Mouse (Mus musculus): Measurements from ENCODE around the gene 4930451I11Rik.

Gene 4930451I11Rik

DNA sequence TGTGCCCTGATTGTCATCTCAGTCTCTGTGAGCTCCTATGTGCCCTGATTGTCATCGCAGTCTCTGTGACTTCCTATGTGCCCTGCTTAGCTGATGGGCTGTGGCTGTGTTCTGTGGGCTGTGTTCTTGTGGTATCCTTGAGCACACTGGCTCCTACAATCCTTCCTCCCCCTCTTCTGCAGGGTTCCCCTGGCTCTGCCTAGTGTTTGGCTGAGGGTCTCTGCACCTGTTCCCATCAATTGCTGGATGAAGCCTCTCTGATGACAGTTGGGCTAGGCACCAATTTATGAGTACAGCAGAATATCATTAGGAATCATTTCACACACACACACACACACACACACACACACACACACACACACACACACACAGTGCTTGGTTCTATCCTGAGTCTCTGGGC, 1.9 kb upstream of the 4930451I11Rik start:
- no peak for DNase-seq (ENCODE audit: low spot score)

DNA sequence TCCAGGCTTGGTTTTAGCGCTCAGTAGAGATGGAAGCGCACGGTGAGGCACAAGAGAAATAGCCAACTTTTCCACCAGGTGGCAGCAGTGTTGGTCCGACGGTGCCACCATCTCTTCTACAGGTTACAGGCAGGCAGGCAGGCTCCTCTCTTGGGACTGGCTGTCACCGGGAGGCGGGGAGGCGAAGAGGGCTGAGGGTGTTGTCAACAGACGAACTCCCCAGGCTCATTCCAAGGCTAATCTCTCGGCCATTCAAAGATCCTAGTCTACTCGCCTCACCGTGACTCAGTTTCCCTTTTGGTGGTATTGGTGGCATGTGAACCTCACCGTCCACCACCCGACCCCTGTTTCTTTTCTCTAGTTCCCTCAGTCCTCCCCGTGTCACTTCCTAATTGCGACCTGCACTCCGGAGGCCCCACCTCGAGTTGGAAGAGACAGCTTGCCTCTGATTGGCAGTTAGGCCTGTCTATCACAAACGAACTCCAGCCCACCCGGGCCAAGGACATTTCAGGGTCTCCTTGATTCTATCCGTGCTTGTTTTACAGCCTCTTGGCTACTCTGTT, 678 bp upstream of the 4930451I11Rik start:
- DNase-seq (ENCODE audit: low spot score) = peak; percentile 81

DNA sequence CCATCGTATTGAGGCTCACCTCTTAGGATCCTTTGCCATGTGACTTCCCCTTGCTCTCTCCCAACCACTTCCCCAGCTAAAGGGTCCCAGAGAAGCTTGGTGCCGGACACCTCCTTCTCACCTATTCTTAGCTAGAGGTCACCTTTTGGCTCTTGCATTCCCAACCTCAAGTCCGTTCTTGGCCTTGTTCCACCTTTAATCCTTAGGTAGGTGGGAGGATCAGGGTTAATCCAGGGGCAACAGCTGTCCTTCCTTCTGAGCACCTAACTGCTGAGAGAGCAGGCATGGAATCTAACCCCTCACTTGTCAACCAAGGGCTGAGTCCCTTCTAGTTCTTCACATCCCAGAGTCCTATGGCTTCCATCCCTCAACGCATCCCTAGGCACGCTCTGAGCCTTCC, 5.5 kb downstream of the 4930451I11Rik start:
- no peak for DNase-seq (ENCODE audit: low spot score)

DNA sequence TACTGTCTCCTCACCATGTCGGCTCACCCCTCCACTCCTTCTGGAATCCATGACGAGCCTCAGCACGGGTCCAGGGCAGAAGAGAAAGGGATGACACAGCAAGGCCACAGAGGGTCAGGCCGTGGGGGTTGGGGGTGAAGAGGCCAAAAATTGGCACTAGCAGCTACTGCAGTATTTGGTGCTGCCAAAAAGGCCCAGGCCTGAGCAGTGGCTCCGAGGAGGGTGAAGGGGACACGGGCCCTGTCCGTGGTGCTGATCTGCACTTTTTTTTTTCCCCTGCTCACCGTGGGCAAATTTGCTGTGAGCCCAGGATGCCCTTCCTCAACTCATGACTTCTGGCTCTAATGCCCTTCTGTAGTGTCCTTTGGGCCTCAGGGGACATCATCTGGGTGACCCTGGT, 6.0 kb downstream of the 4930451I11Rik start:
- DNase-seq (ENCODE audit: low spot score) = no peak

DNA sequence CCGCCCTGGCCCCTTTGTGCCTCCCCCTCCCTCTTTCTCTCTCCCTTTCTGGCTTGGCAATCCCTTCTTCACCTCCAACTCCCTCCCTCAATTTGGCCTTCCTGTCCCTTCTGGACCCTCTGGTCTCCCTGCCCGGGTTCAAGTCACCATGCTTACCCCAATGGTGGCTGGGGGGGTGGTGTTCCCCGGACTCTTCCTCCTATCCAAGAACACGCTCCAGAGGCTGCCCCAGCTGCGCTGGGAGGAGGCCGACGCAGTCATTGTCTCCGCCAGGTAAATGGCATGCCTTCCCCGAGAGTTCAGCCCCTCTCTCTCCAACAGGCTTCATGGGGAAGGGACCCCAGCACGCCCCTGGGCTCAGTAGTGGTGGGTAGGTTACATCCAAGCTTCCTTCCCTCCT, 7.5 kb downstream of the 4930451I11Rik start:
- no peak for DNase-seq (ENCODE audit: low spot score)

DNA sequence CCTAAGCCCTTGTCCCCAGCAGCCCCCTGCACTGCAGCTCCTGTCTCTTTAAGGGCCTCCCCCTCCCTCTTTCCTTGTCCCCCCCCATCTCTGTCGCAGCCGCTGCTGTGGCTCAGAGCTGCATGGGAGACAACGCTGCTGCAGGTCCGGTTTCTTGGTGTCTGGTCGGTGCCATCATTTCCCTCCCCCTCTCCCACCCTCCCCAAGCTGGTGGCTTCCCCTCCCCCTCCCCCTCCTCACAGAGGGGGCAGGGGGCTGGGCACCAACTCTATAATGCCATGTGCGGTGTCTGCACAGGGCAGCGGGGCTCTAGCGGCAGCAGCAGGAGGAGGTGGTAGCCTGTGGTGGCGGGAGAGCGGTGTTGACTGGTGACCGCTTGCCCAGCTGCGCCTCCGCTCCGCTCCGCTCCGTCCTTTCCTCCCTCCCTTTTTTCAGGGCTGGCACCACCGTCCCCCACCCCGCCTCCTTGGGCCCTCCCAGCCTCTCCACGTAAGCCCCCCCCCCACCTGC, 8.2 kb downstream of the 4930451I11Rik start:
- DNase-seq (ENCODE audit: low spot score) = no peak

DNA sequence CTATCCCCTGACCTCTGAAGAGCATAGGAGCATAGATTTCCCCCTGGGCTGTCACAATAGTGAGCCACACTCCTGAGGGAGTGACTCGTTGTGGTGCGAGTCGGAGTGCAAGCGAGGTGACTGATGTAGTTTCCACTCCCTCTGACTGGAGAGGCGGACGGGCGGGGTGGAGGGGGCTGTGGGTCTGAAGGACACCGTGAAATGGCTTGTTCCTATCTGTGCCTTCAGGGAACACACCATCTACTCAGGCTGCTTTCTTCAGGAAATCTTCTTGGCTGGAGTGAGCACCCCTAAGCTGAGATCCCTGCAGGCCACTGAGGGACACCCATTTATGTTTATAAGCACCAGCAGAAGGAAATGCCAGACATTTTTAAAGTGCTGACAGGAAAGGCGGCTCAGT, 8.7 kb downstream of the 4930451I11Rik start:
- no peak for DNase-seq (ENCODE audit: low spot score)

DNA sequence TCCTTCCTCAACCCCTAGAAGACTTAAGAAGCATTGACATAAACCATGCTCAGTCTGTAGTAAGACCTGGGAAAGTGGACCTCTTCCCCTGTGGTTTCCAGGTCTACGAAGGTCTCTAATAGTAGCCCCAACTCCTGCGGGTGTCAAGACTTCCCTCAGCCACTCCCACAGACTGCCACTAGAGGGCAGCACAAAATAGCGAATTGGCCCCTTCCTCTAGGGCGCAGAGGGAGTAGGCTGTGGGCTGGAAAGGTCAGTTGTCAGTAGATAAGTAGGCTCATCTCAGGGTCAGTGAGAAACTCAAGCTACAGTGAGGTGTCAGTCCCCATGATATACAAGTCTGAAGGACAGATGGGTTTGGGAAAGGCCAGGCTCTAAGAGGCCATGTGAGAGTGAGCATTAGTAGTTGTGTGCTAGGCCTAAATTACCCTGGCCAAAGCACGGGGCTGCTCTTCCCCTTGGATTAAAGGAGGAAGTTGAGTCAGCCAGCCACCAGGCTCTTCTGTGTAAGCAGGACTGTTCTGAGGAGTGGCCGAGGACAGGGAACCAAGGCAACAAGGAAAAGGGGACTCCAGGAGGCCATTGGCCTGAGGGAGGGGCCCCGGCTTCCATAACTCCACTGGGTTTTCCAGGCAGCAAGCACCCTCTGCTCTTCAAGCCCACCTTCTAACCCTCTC, 9.5 kb downstream of the 4930451I11Rik start:
- peak; percentile 68 for DNase-seq (ENCODE audit: low spot score)

DNA sequence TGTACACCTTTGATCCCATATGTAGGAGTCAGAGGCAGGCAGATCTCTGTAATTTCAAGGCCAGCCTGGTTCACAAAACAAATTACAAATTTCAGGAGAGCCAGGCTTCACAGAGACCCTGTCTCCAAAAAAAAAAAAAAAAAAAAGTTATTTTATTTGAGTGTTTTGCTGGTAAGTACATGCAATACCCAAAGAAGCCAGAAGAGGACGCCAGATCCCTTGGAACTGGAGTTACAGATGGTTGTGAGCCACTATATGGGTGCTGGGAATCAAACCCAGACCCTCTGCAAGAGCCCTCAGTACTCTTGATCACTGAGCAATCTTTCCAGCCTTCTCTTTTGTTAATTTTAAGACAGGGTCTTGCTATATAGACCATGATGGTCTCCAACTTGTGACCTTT, 12.6 kb downstream of the 4930451I11Rik start:
- DNase-seq (ENCODE audit: low spot score) = no peak

DNA sequence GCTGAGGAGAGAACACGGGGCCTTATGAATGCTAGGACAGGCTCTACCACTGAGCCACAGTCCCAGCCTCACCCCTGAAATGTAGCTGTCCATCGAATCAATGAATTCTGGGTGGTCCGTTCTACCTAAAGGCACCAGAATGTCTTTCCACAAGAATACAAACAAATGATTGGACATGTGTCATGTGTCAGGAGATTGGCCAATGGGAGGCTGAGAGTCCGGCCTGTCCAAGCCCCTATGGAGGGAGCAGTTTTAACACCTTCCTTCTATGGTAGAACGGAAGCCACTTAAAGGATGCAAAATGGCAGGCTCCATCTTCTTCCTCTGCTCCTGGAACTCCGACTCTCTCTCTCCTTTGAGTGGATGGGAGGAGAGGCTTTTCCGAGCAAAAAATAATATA, 13.8 kb downstream of the 4930451I11Rik start:
- no peak for DNase-seq (ENCODE audit: low spot score)

DNA sequence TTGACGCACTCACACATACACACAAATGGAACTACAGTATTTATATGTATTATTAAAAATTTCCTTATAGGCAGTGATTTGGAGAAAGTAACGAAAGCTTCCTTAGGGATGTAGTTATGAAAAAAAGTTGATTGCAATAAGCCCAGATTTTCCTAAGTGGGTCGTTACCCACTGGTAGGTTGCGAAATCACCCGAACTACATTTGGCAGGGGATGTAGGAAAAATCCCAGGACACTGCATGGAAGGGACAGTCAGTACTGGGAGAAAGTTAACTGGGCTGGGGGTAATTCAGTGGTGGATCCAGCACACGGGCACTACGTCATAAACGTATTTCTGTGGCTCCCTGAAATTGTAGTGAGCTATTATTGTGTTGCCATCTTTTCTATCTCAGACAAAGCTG, 14.9 kb downstream of the 4930451I11Rik start:
- no peak for DNase-seq (ENCODE audit: low spot score)

DNA sequence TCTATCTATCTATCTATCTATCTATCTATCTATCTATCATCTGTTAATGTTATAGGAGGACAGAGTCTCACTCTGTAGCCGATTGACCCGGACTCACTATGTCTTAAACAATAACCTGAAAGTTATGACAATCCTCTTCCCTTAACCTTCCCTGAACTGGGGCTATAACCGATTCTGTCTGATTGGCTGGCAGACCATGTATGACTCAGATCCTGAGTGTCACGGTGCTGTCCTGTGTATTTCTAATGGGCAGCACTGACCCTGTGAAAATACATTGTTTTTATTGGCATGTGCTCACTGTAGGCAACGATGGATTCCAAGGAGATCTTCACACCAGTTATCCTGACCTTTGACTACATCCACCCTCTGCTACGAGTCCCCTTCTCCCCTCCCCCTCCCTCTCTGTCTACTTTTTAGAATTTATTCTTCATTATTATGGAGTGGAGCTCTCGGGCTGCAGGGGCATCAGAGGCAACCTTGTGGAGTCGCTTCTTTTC, 15.7 kb downstream of the 4930451I11Rik start:
- no peak for DNase-seq (ENCODE audit: low spot score)

DNA sequence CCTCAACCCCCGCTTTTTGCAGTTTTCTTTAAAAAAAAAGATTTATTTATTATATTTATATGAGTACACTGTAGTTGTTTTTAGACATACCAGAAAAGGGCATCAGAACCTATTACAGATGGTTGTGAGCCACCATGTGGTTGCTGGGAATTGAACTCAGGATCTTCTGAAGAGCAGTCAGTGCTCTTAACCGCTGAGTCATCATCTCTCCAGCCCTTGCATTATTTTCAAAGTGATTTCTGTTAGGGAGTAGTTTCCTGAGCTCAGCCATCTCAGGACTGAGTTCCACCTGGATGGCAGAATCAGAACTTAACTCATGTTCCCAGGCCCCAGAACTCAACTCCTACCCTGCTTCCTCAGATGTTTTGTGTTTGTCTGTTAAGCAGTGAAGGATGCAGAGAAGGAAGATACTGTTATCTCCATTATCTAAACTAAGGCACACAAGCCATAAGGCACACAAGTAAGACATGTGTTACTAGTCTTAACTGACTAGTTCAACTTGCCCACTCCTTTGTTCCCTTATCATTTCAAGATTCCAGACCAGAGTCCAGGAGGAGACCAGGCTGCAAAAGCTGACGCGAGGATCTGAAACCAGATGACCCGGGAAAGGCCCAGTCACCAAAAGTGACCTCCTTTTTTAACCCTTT, 21.6 kb downstream of the 4930451I11Rik start:
- no peak for DNase-seq (ENCODE audit: low spot score)

DNA sequence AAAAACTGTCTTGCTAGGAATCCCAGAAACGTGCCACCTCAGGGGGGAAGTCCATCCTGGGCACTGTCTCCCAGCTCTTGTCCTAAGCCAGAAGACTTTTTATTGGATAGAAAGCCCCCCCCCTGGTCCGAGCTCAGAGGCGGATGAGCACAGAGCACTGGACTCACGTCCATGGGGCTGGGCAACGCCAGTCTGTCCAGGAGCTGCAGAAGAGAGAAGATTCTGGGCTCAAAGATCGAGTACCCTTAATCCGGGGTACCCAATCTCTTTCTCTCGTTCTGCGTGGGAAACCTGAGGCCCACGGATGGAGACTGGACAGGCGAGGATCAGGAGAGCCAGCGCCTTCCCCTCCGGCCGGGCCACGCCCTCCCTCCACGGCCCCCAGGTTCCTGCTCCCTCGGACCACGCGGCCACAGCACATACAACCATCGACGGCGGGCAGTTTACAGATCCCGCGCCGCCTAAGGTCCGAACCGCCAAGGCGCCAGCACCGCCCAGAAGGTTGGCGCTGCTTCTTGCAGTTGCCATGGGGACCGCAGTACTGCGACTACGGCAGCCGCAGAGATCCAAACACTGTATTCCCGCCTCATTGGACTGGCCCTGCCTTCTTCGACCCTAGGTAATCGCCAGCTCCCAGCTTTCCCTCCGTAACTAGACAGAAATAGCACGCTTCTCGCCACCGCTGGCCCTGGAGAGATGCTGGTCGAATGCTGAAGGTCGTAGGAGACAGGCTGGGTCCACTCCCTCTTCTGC, 22.6 kb downstream of the 4930451I11Rik start:
- no peak for DNase-seq (ENCODE audit: low spot score)

DNA sequence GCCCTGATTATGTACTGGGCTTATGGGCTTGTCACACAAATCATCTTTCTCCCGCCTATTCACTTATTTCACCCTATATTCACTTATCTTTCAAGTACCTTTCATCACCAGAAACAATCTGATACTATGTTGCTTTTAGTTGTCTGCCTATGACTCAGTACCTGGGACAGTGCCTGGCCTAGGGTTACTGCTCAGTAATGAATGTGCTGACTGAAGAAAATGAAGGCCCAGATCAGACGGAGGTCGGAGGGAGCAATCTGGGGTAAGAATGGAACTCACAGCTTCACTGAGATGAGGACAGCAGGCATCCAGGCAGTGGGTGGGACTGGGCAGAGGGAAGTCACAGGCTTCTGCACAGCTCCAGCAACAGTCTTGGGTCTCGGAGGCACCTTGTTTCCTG, 24.0 kb downstream of the 4930451I11Rik start:
- DNase-seq (ENCODE audit: low spot score) = no peak

DNA sequence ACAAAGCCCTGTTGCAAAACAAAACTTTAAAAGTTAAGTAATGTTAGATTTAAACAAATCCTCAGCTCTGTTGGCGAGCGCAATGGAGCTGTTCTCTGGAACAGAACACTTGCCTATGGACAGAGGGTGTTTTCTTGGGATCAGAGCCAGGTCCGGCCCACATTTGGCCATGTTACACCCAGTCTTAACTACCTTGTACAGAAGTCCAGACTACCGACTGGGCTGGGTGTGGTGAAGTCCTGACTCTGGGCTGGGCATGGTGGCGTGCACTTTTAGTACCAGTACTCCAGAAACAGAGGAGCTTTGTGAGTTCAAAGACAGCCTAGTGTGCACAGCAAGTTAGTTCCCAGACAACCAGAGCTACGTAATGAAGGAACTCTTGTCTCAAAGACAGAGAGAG, 24.5 kb downstream of the 4930451I11Rik start:
- no peak for DNase-seq (ENCODE audit: low spot score)

DNA sequence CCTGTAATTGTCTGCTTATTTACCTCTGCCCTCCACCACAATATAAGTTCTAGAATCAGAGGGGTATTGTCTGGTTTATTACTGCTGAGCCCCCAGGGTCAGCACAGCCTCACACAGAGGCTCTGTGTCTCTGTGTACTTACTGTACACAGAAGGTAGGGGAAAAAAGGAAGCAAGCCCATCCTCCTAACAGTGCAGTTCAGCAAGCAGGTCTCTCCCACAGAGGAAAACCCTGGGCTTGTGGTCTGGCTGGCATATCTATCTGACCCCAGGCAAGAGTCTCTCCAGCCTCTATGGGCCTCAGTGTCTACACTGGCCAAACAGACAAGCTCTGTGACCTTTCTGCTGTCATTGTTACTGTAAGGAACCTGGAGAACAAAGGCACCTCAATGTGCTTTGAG, 27.7 kb downstream of the 4930451I11Rik start:
- no peak for DNase-seq (ENCODE audit: low spot score)

DNA sequence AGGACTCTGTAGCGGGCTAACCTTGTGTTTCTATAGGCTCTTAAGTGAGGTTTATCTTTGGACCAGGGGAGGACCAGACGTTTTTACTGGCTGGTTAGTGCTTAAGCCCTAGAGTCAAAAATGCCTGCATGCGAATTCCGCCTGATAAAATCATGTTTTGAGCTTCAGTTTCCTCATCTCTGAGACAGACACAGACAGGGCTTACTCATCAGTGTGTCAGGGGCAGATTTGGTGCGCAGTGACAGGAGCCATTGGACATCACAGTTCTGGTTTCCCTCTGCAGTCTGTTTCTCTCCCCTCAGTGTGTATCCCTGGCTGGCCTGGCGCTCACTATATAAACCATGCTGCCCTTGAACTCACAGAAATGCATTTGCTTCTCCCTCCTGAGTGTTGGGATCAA, 28.3 kb downstream of the 4930451I11Rik start:
- no peak for DNase-seq (ENCODE audit: low spot score)

DNA sequence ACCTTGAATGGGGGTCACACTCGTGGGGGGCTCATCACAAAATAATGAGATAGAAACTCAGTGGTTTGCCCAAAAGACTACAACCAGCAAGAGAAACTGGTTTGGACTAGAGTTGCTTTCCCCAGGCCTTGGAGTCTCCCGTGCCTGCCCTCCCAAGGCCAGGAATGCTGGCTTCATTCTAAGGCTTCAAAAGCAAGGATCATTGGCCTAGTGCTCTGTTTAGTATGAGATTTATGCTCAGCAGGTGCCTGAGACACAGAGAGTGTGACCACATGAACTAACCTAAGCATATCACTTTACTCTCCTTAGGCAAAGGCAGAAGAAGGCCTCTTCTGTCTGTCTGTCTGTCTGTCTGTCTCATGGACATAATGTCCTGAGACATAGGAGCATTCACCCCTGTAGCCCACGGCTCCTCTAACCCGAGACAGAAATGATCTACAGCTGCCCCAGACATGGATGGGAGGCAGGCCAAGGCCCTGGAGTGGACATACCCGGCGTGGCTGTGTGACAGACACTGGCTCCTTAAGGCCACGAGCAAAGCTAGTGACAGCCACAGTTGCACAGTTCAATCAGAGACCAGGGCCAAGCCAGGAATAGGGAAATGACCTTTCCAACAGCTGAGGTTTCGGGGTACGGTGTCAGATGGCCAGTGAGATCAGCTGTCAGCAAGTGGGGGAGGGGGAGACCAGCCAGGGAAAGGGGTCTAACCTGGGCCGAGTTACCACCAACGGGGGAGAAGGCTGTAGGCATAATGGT, 29.1 kb downstream of the 4930451I11Rik start:
- no peak for DNase-seq (ENCODE audit: low spot score)

DNA sequence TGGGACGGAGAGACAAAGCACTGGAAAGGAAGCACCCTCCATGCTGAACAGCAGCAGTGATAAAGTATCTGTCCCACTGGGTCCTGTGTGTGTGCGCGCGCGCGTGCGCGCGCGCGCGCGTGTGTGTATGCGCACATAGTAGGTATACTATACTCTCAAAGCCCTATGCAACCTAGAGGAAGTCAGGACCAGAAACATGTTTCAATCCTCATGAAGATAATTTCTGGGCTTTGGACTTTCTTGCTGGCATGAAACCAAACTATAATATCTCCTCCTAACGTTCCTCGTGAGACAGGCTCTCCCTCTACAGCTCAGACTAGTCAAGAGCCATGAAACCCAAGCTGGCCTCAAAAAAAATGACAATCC, 30.4 kb downstream of the 4930451I11Rik start:
- no peak for DNase-seq (ENCODE audit: low spot score)

DNA sequence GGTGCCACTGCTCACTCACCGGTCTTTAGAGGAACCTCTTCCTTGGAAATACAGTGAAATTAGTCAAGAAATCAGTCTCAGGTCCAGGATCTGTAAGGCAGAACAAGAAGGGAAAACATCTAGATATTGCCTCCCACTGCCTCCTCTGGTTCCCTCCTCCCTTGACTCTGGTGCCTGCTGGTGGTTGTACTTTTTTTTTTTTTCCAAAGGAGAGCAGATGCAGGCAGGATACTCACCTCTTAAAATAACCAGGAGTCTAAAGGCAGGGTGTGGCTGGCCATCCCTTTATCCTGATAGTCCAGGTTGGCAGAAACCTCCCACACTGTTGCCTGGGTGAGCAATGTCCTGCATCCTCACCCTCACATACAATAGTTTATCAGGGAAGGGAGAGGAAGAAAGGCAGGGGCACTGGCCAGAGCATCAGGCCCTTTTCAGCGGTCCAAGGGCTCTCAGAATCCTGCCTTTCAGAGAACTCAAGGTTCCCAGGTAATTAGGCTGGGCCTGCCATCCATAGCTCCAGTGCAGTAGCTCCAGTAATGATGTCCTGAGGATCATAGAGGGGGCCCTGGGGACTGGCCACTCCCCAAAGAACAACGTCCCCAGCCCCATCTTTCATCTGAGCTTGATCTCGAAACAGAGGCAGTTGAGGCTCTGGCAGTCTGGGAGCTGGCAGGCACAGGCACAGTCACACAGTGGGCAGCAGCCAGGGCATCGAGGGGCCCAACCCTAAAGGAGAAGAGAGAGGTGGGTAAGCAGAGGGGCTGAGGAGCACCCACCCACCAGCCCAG, 31.0 kb downstream of the 4930451I11Rik start:
- no peak for DNase-seq (ENCODE audit: low spot score)
